Mouse (Mus musculus) stomach, postnatal 0 days (tissue): ENCODE results near the gene Ino80e.

Experiments used
- CTCF ChIP-seq: IDR thresholded peaks from 2 replicates; pipeline ENCODE4 v1.5.1; 2016; ENCODE audit warnings: antibody characterized with exemption, low read depth, mild to moderate bottlenecking, moderate library complexity
- EP300 ChIP-seq: optimal IDR thresholded peaks from 2 replicates; pipeline ENCODE3; 2016; ENCODE audit warnings: antibody characterized with exemption

- no peak for TF ChIP-seq EP300
- peak; percentile 30; the same call in 1 of the 2 replicates for TF ChIP-seq CTCF
Measured at GRCm38 (mm10) chr7:126862147-126862784, at the start of gene Ino80e.
